Comparison of ENCODE assay signal across 7 mouse cellular contexts in the genomic region with DNA sequence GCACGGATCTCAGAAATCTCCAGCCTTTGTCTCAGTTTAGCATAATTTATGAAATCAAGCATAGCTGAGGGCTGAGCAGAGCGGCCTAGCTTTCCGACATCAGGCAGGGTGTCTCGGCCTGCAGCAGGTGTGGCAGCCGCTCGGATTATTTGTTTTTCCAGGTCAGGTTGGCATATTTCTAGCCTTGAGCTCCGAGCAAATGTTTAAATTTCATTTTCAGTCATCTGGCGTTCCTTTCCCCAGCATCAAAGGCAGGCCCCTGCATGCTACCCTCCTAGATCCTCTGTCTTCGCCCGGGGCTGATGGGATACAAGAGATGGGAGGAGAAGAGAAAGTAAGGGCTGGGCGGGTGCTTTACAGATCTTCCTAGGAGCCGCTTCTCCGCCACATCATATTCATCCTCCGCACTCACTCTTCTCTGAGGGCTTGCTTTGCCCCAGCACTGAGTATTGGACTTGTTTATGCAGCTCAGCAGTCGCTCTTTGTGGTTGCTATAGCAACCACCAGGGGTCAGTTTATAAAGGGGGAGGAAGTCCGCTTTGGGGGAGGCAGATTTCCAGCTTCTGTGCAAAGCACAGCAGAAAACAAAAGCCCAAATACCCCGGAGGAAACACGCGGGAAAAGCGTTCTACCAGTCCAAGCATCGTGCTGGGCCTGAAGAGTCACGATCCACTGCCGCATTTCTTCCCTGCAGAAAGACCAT.
DNase-seq lines count a peak whose midpoint lies in the region; ATAC-seq and TF ChIP-seq lines count a peak whose summit lies in the region.

No protein-coding gene starts in this region.

- DNase-seq in cerebellum, adult 2 months: peak; percentile 37 to 59
- peak; percentile 80 for DNase-seq in forebrain, embryonic 11.5 days (ENCODE audit: low spot score)
- DNase-seq in heart, postnatal 0 days (ENCODE audit: low spot score): peak; percentile 68
- peak; percentile 68 to 84 for DNase-seq in kidney, postnatal 25 days
- no peak for DNase-seq in liver, embryonic 13.5 days
- no peak for DNase-seq in thymus, postnatal 14 days

- peak overlapping the region; percentile 55 for H3K9ac ChIP-seq in forebrain, embryonic 11.5 days (ENCODE audit: low read length)
- H3K9ac ChIP-seq in heart, postnatal 0 days (replicated peaks; ENCODE audit: low read depth, low read length): no peak overlapping the region
- H3K9ac ChIP-seq in liver, embryonic 13.5 days: no peak overlapping the region
- H3K9ac ChIP-seq in neural tube, embryonic 14.5 days (replicated peaks; ENCODE audit: low read depth, low read length): no peak overlapping the region

- TF ChIP-seq EP300 in heart, postnatal 0 days (IDR thresholded peaks at IDR 0.05; ENCODE audit: low read depth): 0 out of 2 replicates have a peak, but pooled peaks have one; percentile 49

- H3K9me3 ChIP-seq in forebrain, embryonic 11.5 days (ENCODE audit: control insufficient read depth, low read length): no peaks in the 10 kb centered on the region
- no peaks in the 10 kb centered on the region for H3K9me3 ChIP-seq in heart, postnatal 0 days (replicated peaks; ENCODE audit: control insufficient read depth, low read length)
- H3K9me3 ChIP-seq in liver, embryonic 13.5 days (replicated peaks): no peaks in the 10 kb centered on the region
- H3K9me3 ChIP-seq in neural tube, embryonic 14.5 days (ENCODE audit: control insufficient read depth, low read length): no peaks in the 10 kb centered on the region

- no peaks in the 10 kb centered on the region for H3K4me1 ChIP-seq in cerebellum, adult 2 months (ENCODE audit: control insufficient read depth, insufficient read depth, low read length)
- H3K4me1 ChIP-seq in forebrain, embryonic 11.5 days (replicated peaks; ENCODE audit: control insufficient read depth, insufficient read depth, low read length): peaks cover 6% of the 10 kb centered on the region; the same call in 1 of the 2 replicates
- peaks cover 8% of the 10 kb centered on the region; the same call in 1 of the 2 replicates for H3K4me1 ChIP-seq in heart, postnatal 0 days (ENCODE audit: control insufficient read depth, insufficient read depth)
- peaks cover 32% of the 10 kb centered on the region for H3K4me1 ChIP-seq in liver, embryonic 13.5 days (replicated peaks)
- peaks cover 9% of the 10 kb centered on the region; the same call in 1 of the 2 replicates for H3K4me1 ChIP-seq in neural tube, embryonic 14.5 days (ENCODE audit: control insufficient read depth, insufficient read depth, low read length)

- no peak for TF ChIP-seq POLR2A in cerebellum, adult 2 months (IDR thresholded peaks at IDR 0.05; ENCODE audit: borderline replicate concordance, insufficient read depth, low read length)

- H3K4me3 ChIP-seq in cerebellum, adult 2 months (replicated peaks; ENCODE audit: insufficient read depth, low read depth, low read length): peak overlapping the region; percentile 6
- peak overlapping the region; percentile 11; the same call in 1 of the 2 replicates for H3K4me3 ChIP-seq in forebrain, embryonic 11.5 days (ENCODE audit: low read depth, low read length)
- no peak overlapping the region for H3K4me3 ChIP-seq in heart, postnatal 0 days (ENCODE audit: low read depth, low read length)
- no peak overlapping the region for H3K4me3 ChIP-seq in liver, embryonic 13.5 days (replicated peaks)
- no peak overlapping the region for H3K4me3 ChIP-seq in neural tube, embryonic 14.5 days (ENCODE audit: low read depth, low read length)

- H3K4me2 ChIP-seq in forebrain, embryonic 11.5 days (ENCODE audit: low read depth, low read length, severe bottlenecking): peak overlapping the region; percentile 37; the same call in 1 of the 2 replicates
- H3K4me2 ChIP-seq in heart, postnatal 0 days (ENCODE audit: low read depth, low read length): peak overlapping the region; percentile 27; the same call in 1 of the 2 replicates
- H3K4me2 ChIP-seq in liver, embryonic 13.5 days: peak overlapping the region; percentile 34
- H3K4me2 ChIP-seq in neural tube, embryonic 14.5 days (ENCODE audit: low read depth, low read length): peak overlapping the region; percentile 4; the same call in 1 of the 2 replicates

- ATAC-seq in forebrain, embryonic 11.5 days (replicated peaks; ENCODE audit: low FRiP score): peak; percentile 73
- peak; percentile 70 for ATAC-seq in heart, postnatal 0 days (ENCODE audit: insufficient read depth, low read depth)
- no peak for ATAC-seq in liver, embryonic 13.5 days (ENCODE audit: low read depth)
- peak; percentile 72 for ATAC-seq in neural tube, embryonic 14.5 days (ENCODE audit: low read depth)

- TF ChIP-seq CTCF in cerebellum, adult 2 months (IDR thresholded peaks at IDR 0.05; ENCODE audit: borderline replicate concordance, insufficient read depth, low read depth, low read length): no peak
- no peak for TF ChIP-seq CTCF in heart, postnatal 0 days (IDR thresholded peaks at IDR 0.05; ENCODE audit: low read depth)

- WGBS in cerebellum, adult 2 months: 11% methylated on average over 23 of the region's 23 CpGs
- WGBS in forebrain, embryonic 11.5 days: 7% methylated on average over 23 of the region's 23 CpGs
- WGBS in heart, postnatal 0 days: 34% methylated on average over 23 of the region's 23 CpGs
- 31% methylated on average over 23 of the region's 23 CpGs for WGBS in liver, embryonic 13.5 days (ENCODE audit: insufficient replicate concordance)
- 5% methylated on average over 23 of the region's 23 CpGs for WGBS in neural tube, embryonic 14.5 days

- H3K27ac ChIP-seq in cerebellum, adult 2 months (ENCODE audit: insufficient read depth, low read length): no peak overlapping the region; the same call in 1 of the 2 replicates
- H3K27ac ChIP-seq in forebrain, embryonic 11.5 days (ENCODE audit: low read depth, low read length): peak overlapping the region; percentile 75
- H3K27ac ChIP-seq in heart, postnatal 0 days (ENCODE audit: low read depth): peak overlapping the region; percentile 80
- H3K27ac ChIP-seq in liver, embryonic 13.5 days: peak overlapping the region; percentile 41
- H3K27ac ChIP-seq in neural tube, embryonic 14.5 days (ENCODE audit: low read depth, low read length): peak overlapping the region; percentile 55; the same call in 1 of the 2 replicates

- no peaks in the 10 kb centered on the region for H3K36me3 ChIP-seq in forebrain, embryonic 11.5 days (ENCODE audit: control insufficient read depth, insufficient read depth, low read length)
- H3K36me3 ChIP-seq in heart, postnatal 0 days (replicated peaks; ENCODE audit: control insufficient read depth, insufficient read depth, low read length): no peaks in the 10 kb centered on the region
- H3K36me3 ChIP-seq in liver, embryonic 13.5 days: no peaks in the 10 kb centered on the region
- H3K36me3 ChIP-seq in neural tube, embryonic 14.5 days (ENCODE audit: control insufficient read depth, insufficient read depth, low read length): no peaks in the 10 kb centered on the region

- no peaks in the 10 kb centered on the region for H3K27me3 ChIP-seq in cerebellum, adult 2 months (ENCODE audit: control insufficient read depth, insufficient read depth, low read length)
- H3K27me3 ChIP-seq in forebrain, embryonic 11.5 days (ENCODE audit: control insufficient read depth, insufficient read depth, low read length): no peaks in the 10 kb centered on the region
- H3K27me3 ChIP-seq in heart, postnatal 0 days (ENCODE audit: control insufficient read depth, insufficient read depth, low read length): no peaks in the 10 kb centered on the region
- no peaks in the 10 kb centered on the region for H3K27me3 ChIP-seq in liver, embryonic 13.5 days
- H3K27me3 ChIP-seq in neural tube, embryonic 14.5 days (ENCODE audit: control insufficient read depth, insufficient read depth, low read length): no peaks in the 10 kb centered on the region

Comparison
In these comparisons a context has a peak if more than half of its experiments do, and no peak if none do; other contexts are left out.
1. DNase-seq: peak in cerebellum, adult 2 months (2 of 2), forebrain, embryonic 11.5 days (single experiment), heart, postnatal 0 days (single experiment) and kidney, postnatal 25 days (2 of 2); none in liver, embryonic 13.5 days (single experiment) and thymus, postnatal 14 days (single experiment).
2. H3K4me3 ChIP-seq: peak in cerebellum, adult 2 months (single experiment) and forebrain, embryonic 11.5 days (single experiment); none in heart, postnatal 0 days (single experiment), liver, embryonic 13.5 days (single experiment) and neural tube, embryonic 14.5 days (single experiment).
3. Peak in every context shown above with its lines, with median percentiles within 50 percentile points of each other: H3K4me2 ChIP-seq.